Mouse (Mus musculus) hindlimb bud, embryonic 11.5 days (tissue): ENCODE data around the gene Anks3.

Experiments
- DNase-seq: peaks from one replicate; pipeline ENCODE4 v3.0.0-alpha.2; 2012; ENCODE audit warnings: low read depth, low spot score; ENCODE audit errors: extremely low spot score

Gene Anks3

GRCm38 (mm10) chr16:4963797-4964709 is at the start of gene Anks3:
TSS of gene Anks3 (minus strand) at chr16:4964205.
- peak; percentile 50 for DNase-seq

GRCm38 (mm10) chr16:5013054-5013838 is 49.2 kb upstream of the Anks3 start, which contains the start of gene Rogdi:
TSS of gene Rogdi (minus strand) at chr16:5013553.
- DNase-seq, result peak; percentile 95

- no peak for DNase-seq
Measured at GRCm38 (mm10) chr16:5012036-5013005, 48.3 kb upstream of the Anks3 start.

DNA sequence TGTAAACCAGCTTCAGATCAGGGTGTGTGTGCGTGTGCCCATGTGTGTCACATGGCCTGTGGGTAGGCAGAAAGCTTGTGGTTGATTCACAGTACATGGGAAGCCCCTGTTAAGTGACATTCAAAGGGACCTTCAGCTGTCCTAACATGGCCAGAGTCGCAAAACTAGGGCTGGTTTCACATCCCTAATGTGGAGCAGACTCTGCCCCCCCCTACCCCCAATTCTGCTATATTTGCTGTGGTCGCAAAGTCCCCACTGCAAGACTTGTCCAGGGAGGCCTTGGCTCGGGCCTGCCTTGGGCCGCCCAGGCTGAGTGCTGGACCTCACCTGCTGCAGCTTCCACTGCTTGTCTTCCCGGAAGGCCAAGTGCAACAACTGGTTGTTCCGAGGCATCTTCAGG is 47.3 kb upstream of the Anks3 start:
- DNase-seq, result no peak

DNA sequence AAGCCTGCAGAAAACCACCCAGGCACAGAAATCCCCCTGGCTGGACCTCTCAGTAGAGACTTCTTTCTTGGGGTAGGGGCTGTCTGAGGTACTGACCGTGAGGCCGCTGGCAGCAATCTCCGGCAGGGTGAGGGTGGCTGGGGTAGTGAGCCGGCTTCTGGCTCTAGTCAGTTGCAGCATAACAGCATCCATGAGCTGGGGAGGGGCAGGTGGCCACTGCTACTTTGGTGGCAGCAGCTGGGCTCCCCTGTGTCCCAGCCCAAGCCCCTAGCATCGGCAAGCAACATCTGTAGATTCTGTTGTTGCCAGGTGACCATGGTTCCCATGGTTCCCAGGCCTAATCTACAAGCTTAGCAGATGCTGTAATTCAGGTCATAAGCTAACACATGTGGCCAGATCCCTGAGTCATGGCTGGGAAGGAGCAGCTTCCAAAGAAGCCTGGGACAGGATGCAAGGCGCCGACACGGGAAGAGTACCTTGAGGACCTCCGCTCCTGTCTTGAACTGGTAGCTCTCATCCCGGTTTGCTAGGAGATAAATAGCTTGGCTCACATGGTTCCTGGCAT is 46.4 kb upstream of the Anks3 start:
- DNase-seq, result no peak

DNA sequence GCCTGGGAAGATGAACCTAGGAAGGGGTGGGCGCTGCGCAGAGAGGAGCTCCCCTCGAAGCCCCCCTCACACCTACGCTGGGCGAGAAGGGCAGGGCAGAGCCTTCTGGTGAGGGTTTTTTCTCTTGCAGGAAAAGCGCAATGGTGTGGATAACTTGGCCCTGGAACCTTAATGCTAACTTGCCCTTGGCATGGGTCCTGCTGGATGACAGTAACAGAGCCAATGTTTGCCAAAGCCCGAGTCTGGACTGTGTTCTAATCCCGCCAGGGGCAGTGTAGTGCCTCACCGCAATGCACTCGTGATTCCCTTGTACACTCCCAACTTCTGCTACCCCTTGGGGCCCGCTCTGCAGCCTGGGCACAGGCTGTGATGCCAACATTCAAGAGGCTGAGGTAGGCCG is 44.1 kb upstream of the Anks3 start:
- no peak for DNase-seq

GRCm38 (mm10) chr16:5007492-5007891 is 43.5 kb upstream of the Anks3 start:
- DNase-seq, result no peak

GRCm38 (mm10) chr16:5007067-5007466 is 43.1 kb upstream of the Anks3 start, which contains the start of gene Smim22:
TSS of gene Smim22 (plus strand) at chr16:5007288.
- no peak for DNase-seq

GRCm38 (mm10) chr16:5000611-5001010 is 36.6 kb upstream of the Anks3 start:
- DNase-seq, result no peak

DNA sequence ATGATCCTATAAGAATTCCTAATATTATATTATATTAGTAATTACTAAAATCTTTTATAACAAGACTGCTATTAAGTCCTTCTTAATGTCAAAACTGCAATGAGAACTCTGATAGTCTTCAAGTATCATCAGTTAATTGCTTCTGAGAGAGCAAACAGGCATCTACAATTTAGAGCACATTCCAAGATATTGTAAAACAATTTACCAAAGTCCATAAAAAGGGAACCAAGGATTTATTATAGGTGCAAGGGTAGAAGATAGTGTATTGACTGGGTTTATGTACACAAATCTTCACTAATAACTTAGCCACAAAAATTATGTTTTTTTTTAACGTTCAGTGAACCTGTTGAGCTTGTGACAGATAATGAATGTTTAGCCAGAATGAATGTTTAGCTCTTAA is 35.0 kb upstream of the Anks3 start:
- DNase-seq, result no peak

DNA sequence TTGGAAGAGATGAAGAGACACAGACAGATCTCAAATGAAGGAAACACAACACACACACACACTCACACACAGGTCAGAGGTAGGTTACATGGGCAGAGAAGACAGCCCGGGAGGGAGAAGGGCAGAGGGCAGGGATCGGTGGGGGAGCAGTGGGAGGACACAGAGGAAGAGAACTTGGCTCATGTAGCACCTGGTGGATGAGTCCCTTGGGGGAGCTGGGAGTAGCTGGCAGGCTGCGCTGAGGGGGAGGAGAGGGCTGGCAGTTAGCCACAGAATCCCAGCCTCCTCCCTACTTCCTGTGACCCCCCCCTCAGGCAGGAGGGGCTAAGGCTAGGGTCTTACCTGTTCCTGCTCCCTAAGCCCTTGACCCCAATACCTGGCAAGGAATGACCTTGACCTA is 33.5 kb upstream of the Anks3 start, which contains the start of gene Sept12:
Gene Sept12, minus strand, starts transcription at position 300 of the 400 bp plus-strand sequence.
- DNase-seq, result no peak

GRCm38 (mm10) chr16:4993276-4993675 is 29.3 kb upstream of the Anks3 start:
- no peak for DNase-seq

DNA sequence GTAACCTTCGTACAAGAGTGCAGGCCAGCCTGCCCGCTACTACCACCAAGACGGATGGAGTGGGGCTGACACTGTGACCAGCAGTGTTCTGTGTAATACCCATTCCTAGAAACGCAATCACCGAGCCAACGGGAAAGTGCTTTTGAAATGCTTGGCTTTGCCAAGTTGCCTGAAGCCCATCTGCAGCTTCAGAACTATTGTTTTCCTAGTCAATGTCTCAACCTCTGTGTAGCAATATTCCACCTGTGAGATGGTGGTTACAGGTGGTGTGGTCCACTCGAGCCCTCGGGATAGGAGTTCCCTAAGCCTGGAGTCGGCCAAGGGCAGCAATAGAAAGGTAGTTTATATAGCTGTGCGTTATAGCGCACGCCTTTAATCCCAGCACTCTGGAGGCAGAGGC is 20.7 kb upstream of the Anks3 start:
- no peak for DNase-seq

GRCm38 (mm10) chr16:4979755-4980380 is 15.9 kb upstream of the Anks3 start:
- DNase-seq, result no peak

DNA sequence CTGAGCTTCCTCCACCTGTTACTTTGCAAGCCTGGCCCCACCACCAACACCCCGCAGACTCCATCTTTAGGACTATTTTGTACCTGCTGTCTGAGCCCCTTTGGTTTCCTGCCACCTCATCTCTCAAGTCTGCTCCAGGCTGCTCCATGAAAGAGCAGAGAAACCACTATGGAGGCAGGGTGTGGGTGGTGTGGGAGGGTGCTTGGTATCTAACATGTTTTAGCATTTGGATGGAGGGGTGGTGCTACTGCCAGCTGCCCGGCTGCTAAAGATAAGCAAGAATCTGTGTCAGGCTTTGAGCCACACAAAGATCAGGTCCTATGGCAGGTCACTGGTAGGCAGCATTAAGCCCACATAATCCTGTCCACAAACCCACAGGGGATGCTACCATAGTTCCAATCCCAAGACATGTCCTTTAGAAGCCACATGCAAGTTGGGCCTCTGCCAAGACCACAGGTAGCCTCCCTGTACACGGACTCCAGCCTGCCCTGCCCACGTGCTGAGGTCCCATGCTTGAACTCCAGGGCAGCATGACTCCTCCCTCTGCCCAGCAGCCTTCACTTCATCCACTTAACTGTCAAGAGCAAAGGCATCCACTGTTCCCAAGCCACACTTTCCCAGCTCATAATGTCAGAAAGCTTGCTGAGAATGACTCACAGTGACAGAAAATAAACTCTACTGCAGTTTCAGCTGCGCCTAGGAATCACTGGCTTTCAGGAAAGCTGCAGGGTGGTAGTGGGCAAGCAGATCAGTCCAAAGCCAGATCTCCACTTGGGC is 14.5 kb upstream of the Anks3 start:
- DNase-seq, result no peak

DNA sequence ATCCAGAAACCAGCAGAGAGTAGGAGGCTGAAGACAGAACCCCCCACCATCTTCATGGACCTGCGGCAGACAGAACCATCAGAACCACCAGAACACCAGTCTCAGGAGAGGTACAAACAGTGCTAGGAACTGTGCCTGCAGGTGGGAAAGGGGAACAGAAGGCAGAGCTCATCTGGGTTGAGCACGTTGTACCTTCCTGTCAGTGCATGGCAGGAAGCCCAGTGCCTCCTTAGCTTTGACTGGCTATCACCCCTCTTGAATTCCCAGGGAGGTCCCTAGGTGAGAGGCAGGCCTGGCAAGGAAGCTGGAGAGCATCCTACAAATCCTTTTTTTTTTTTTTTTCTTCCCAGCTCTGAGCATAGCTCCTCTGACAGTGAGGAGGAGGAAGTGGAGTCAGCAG is 12.2 kb upstream of the Anks3 start:
- DNase-seq, result no peak

- no peak for DNase-seq
Measured at GRCm38 (mm10) chr16:4974521-4974920, 10.5 kb upstream of the Anks3 start.

GRCm38 (mm10) chr16:4971626-4972025 is 7.6 kb upstream of the Anks3 start:
- DNase-seq, result no peak
